Mouse (Mus musculus): Measurements from ENCODE around the gene Rhof. TPM values are rescaled to one million over a fixed set of nuclear protein-coding genes. Genes with fewer than 3 reads are reported as not detected.
A peak's percentile ranks its signal among the peaks of the same experiment; 100 is the strongest.

The Rhof gene
- polyA plus RNA-seq, 1 experiment from 2014 or later: 11.1 TPM

- DNase-seq (ENCODE audit: low spot score): no peak
Observed at GRCm38 (mm10) chr5:123148073-123148722, 15.7 kb upstream of the Rhof start.

- no peak for DNase-seq (ENCODE audit: low spot score)
Observed at GRCm38 (mm10) chr5:123147569-123147968, 15.1 kb upstream of the Rhof start.

- DNase-seq (ENCODE audit: low spot score): no peak
Observed at GRCm38 (mm10) chr5:123146357-123146756, 13.9 kb upstream of the Rhof start.

- peak; percentile 38 for DNase-seq (ENCODE audit: low spot score)
Observed at GRCm38 (mm10) chr5:123144746-123145590, 12.5 kb upstream of the Rhof start.

GRCm38 (mm10) chr5:123143971-123144745 lies 11.7 kb upstream of the Rhof start:
- DNase-seq (ENCODE audit: low spot score): no peak

GRCm38 (mm10) chr5:123143251-123143970 lies 10.9 kb upstream of the Rhof start:
- DNase-seq (ENCODE audit: low spot score): peak; percentile 45

GRCm38 (mm10) chr5:123142161-123143157 lies 10.0 kb upstream of the Rhof start, which contains the start of gene Setd1b:
Gene Setd1b (plus strand): TSS chr5:123142193.
- DNase-seq (ENCODE audit: low spot score): peak; percentile 67

GRCm38 (mm10) chr5:123141555-123142160 lies 9.2 kb upstream of the Rhof start:
- DNase-seq (ENCODE audit: low spot score): peak; percentile 51

- peak; percentile 86 for DNase-seq (ENCODE audit: low spot score)
Observed at GRCm38 (mm10) chr5:123140694-123141554, 8.4 kb upstream of the Rhof start.

- peak; percentile 38 for DNase-seq (ENCODE audit: low spot score)
Observed at GRCm38 (mm10) chr5:123139722-123140627, 7.5 kb upstream of the Rhof start.

GRCm38 (mm10) chr5:123138953-123139721 lies 6.6 kb upstream of the Rhof start:
- peak; percentile 79 for DNase-seq (ENCODE audit: low spot score)

- peak; percentile 51 for DNase-seq (ENCODE audit: low spot score)
Observed at GRCm38 (mm10) chr5:123138230-123138911, 5.9 kb upstream of the Rhof start.

GRCm38 (mm10) chr5:123137910-123138229 lies 5.4 kb upstream of the Rhof start:
- no peak for DNase-seq (ENCODE audit: low spot score)

- peak; percentile 44 for DNase-seq (ENCODE audit: low spot score)
Observed at GRCm38 (mm10) chr5:123137044-123137909, 4.8 kb upstream of the Rhof start.
